Mouse (Mus musculus) stomach, embryonic 14.5 days (tissue): ENCODE results near the gene Uts2r. TPM values are rescaled to one million over a fixed set of nuclear protein-coding genes. Genes with fewer than 3 reads are reported as not detected.

Experiments
- ATAC-seq: fragments of 200-750 bp; cut with Nextera tagmentation; 2 replicates; pipeline ENCODE4 v1.8.0; 2017; ENCODE audit warnings: low read depth, moderate TSS enrichment; ENCODE audit not compliant: insufficient number of reproducible peaks, insufficient read depth, low FRiP score
- H3K27ac ChIP-seq: fragments of 300-500 bp; sonication (generic); 2 replicates; pipeline ENCODE4 v1.5.1; 2014; ENCODE audit warnings: mild to moderate bottlenecking, low read length, moderate library complexity, mixed read lengths
- H3K27me3 ChIP-seq: fragments of 300-500 bp; sonication (generic); 2 replicates; pipeline ENCODE4 v1.6.1; 2014; ENCODE audit warnings: low read length, control low read depth, mixed read lengths; ENCODE audit not compliant: control insufficient read depth, insufficient read depth
- H3K36me3 ChIP-seq: fragments of 300-500 bp; sonication (generic); 2 replicates; pipeline ENCODE4 v1.6.1; 2014; ENCODE audit warnings: mild to moderate bottlenecking, control low read depth, low read length, moderate library complexity, mixed read lengths; ENCODE audit not compliant: control insufficient read depth, insufficient read depth
- H3K4me1 ChIP-seq: fragments of 300-500 bp; sonication (generic); 2 replicates; pipeline ENCODE4 v1.6.1; 2014; ENCODE audit warnings: low read length, control low read depth, mixed read lengths; ENCODE audit not compliant: control insufficient read depth, insufficient read depth
- H3K4me2 ChIP-seq: fragments of 300-500 bp; sonication (generic); replicated peaks from 2 replicates; pipeline ENCODE4 v1.6.1; 2014; ENCODE audit warnings: low read depth, low read length, control low read depth
- H3K4me3 ChIP-seq: fragments of 300-500 bp; sonication (generic); 2 replicates; pipeline ENCODE4 v1.5.1; 2014; ENCODE audit warnings: low read depth, low read length, control low read depth
- H3K9ac ChIP-seq: fragments of 300-500 bp; sonication (generic); replicated peaks from 2 replicates; pipeline ENCODE4 v1.6.1; 2014; ENCODE audit warnings: low read depth, mild to moderate bottlenecking, control low read depth, low read length, moderate library complexity, mixed read lengths
- H3K9me3 ChIP-seq: fragments of 300-500 bp; sonication (generic); 2 replicates; pipeline ENCODE4 v1.6.1; 2016; ENCODE audit warnings: low read depth, low read length, control low read depth; ENCODE audit not compliant: control insufficient read depth
- WGBS: fragments of 180-500 bp; shearing (Covaris S2); extraction: QIAGEN DNeasy Blood & Tissue Kit; methylation state at CpG from one replicate; pipeline ENCODE4 v1.1.7; 2014; 5-methylcytosine and 5-hydroxymethylcytosine counted together
- polyA plus RNA-seq: library from polyadenylated mRNA; unstranded; fragments of >200 nt; fragmentation: Nextera tagmentation; extraction: Ambion mirVana; gene quantifications from 2 replicates; pipeline ENCODE4 v1.2.1, GENCODE M21; 2014

Gene Uts2r
- not detected in 2 replicates for polyA plus RNA-seq

- H3K27ac ChIP-seq, result no peak within 1 kb of the TSS
- no peak within 1 kb of the TSS for H3K4me2 ChIP-seq
- no peak within 1 kb of the TSS for H3K4me3 ChIP-seq
- H3K27me3 ChIP-seq, result peaks cover 30% of the 10 kb centered on the region
- no peaks in the 10 kb centered on the region for H3K9me3 ChIP-seq
- H3K4me1 ChIP-seq, result no peaks in the 10 kb centered on the region
- ATAC-seq, result no peak
- 89% methylated on average over 5 of the region's 5 CpGs for WGBS
- no peaks in the 10 kb centered on the region for H3K36me3 ChIP-seq
- H3K9ac ChIP-seq, result no peak within 1 kb of the TSS
Observed at GRCm38 (mm10) chr11:121159971-121160370, at the start of gene Uts2r. TSS of gene Uts2r (plus strand) at chr11:121160271.

GRCm38 (mm10) chr11:121111051-121111450, 49.0 kb upstream of the Uts2r start:
- 85% methylated on average over 3 of the region's 3 CpGs for WGBS
- Histone ChIP-seq H3K9ac (no peak overlapping the region), H3K4me1 (peaks cover 3% of the 10 kb centered on the region; the same call in 1 of the 2 replicates), H3K4me2 (no peak overlapping the region), H3K36me3 (no peaks in the 10 kb centered on the region), H3K4me3 (no peak overlapping the region), H3K27ac (no peak overlapping the region), H3K9me3 (no peaks in the 10 kb centered on the region), H3K27me3 (no peaks in the 10 kb centered on the region)
- ATAC-seq, result no peak

DNA sequence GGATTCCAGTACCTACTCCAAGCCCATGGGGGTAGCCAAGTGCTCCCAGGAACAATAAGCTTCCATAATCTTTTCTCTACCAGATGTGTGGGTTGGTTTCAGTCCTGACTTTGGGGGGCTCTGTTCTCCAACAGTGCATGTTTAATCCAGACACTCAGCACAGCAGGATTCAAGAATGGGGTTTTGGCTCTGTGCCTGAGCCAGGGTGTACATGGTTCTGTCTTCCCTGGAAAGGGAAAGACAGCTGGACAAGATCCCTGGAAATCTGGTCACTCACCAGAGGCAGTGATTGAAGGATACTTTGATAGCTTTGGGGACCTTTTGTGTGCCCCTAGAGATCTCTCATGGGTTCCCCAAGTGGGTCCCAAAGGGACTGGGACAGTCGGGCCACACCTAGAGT, 48.5 kb upstream of the Uts2r start:
- 78% methylated on average over 1 of the region's 1 CpGs for WGBS
- H3K27ac ChIP-seq, result no peak overlapping the region
- no peaks in the 10 kb centered on the region for H3K9me3 ChIP-seq
- ATAC-seq, result no peak
- no peaks in the 10 kb centered on the region for H3K36me3 ChIP-seq
- H3K4me2 ChIP-seq, result no peak overlapping the region
- no peak overlapping the region for H3K9ac ChIP-seq
- H3K4me3 ChIP-seq, result no peak overlapping the region
- H3K4me1 ChIP-seq, result peaks cover 3% of the 10 kb centered on the region; the same call in 1 of the 2 replicates
- no peaks in the 10 kb centered on the region for H3K27me3 ChIP-seq

- no peak overlapping the region for H3K9ac ChIP-seq
- peaks cover 3% of the 10 kb centered on the region; the same call in 1 of the 2 replicates for H3K4me1 ChIP-seq
- 75% methylated on average over 5 of the region's 5 CpGs for WGBS
- no peak for ATAC-seq
- no peaks in the 10 kb centered on the region for H3K27me3 ChIP-seq
- H3K4me3 ChIP-seq, result no peak overlapping the region
- H3K27ac ChIP-seq, result no peak overlapping the region
- H3K4me2 ChIP-seq, result no peak overlapping the region
- H3K9me3 ChIP-seq, result no peaks in the 10 kb centered on the region
- H3K36me3 ChIP-seq, result no peaks in the 10 kb centered on the region
Observed at GRCm38 (mm10) chr11:121112091-121112775, 47.8 kb upstream of the Uts2r start.

- H3K36me3 ChIP-seq, result no peaks in the 10 kb centered on the region
- no peaks in the 10 kb centered on the region for H3K27me3 ChIP-seq
- no peak for ATAC-seq
- WGBS, result 94% methylated on average over 18 of the region's 18 CpGs
- peaks cover 10% of the 10 kb centered on the region for H3K4me1 ChIP-seq
- no peak overlapping the region for H3K9ac ChIP-seq
- no peak overlapping the region for H3K4me2 ChIP-seq
- no peak overlapping the region for H3K27ac ChIP-seq
- H3K9me3 ChIP-seq, result no peaks in the 10 kb centered on the region
- H3K4me3 ChIP-seq, result no peak overlapping the region
Observed at GRCm38 (mm10) chr11:121118106-121118505, 42.0 kb upstream of the Uts2r start.

DNA sequence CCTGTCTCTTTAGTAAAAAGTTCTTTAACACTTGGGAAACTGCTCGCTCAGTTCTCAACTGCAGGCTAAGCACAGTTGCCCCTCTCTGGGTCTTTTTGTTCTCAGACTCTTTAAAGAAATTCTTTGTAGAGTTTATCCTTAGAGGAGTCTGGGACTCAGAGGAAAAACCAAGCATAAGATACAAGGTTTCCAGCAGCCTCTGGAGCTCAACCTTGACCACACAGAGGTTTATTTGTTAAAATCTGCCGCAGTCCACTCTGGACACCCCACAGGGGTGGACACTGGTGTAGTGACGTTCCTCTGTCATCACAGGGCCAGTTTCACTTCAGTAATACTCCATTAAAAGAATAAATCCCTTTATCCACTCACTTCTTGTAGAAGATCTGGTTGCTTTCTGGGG, 41.5 kb upstream of the Uts2r start, which contains the start of gene Tex19.2:
TSS of gene Tex19.2 (minus strand) at position 101 of the 400 bp plus-strand sequence.
- Histone ChIP-seq H3K9me3 (no peaks in the 10 kb centered on the region), H3K4me1 (peaks cover 10% of the 10 kb centered on the region), H3K4me3 (no peak within 1 kb of the TSS), H3K27ac (no peak within 1 kb of the TSS), H3K27me3 (no peaks in the 10 kb centered on the region), H3K9ac (no peak within 1 kb of the TSS), H3K4me2 (no peak within 1 kb of the TSS), H3K36me3 (no peaks in the 10 kb centered on the region)
- no peak for ATAC-seq
- 91% methylated on average over 3 of the region's 3 CpGs for WGBS

DNA sequence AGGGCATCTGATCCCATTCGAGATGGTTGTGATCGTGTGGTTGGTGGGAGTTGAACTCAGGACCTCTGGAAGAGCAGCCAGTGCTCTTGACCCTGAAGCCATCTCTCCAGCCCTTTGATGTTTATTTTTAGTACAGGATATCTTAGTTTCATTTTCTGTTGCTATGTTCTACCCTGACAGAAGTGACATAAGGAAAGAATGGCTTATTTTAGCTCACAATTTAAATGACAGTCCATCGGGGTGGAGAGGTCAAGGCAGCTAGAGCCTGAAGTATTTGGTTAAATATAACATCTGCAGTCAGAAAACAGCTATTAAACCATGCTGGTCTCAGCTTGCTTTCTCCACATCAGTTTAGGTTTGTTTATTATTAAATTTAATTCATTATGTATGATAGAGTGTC, 38.9 kb upstream of the Uts2r start:
- Histone ChIP-seq H3K27ac (no peak overlapping the region), H3K4me3 (no peak overlapping the region), H3K9ac (no peak overlapping the region), H3K4me1 (peaks cover 10% of the 10 kb centered on the region), H3K9me3 (no peaks in the 10 kb centered on the region), H3K27me3 (no peaks in the 10 kb centered on the region), H3K4me2 (no peak overlapping the region), H3K36me3 (no peaks in the 10 kb centered on the region)
- ATAC-seq, result no peak
- 52% methylated on average over 3 of the region's 3 CpGs for WGBS

GRCm38 (mm10) chr11:121122024-121122670, 37.9 kb upstream of the Uts2r start:
- no peaks in the 10 kb centered on the region for H3K36me3 ChIP-seq
- 46% methylated on average over 2 of the region's 2 CpGs for WGBS
- H3K27ac ChIP-seq, result no peak overlapping the region
- ATAC-seq, result no peak
- no peaks in the 10 kb centered on the region for H3K9me3 ChIP-seq
- peaks cover 10% of the 10 kb centered on the region for H3K4me1 ChIP-seq
- no peak overlapping the region for H3K4me3 ChIP-seq
- H3K4me2 ChIP-seq, result no peak overlapping the region
- no peak overlapping the region for H3K9ac ChIP-seq
- no peaks in the 10 kb centered on the region for H3K27me3 ChIP-seq
